Mouse (Mus musculus) hindbrain, postnatal 0 days (tissue): ENCODE results near the gene Cgnl1. TPM values are rescaled to one million over a fixed set of nuclear protein-coding genes. Genes with fewer than 3 reads are reported as not detected.

Experiments
- ATAC-seq: fragments of 200-750 bp; cut with Nextera tagmentation; 2 replicates; pipeline ENCODE4 v1.8.0; 2017; ENCODE audit warnings: mild to moderate bottlenecking, moderate TSS enrichment, moderate library complexity
- DNase-seq: peaks from one replicate; pipeline ENCODE4 v3.0.0-alpha.2; 2015; ENCODE audit warnings: low spot score
- H3K27ac ChIP-seq: fragments of 300-500 bp; sonication (generic); 2 replicates; pipeline ENCODE4 v1.5.1; 2014; ENCODE audit warnings: mild to moderate bottlenecking
- H3K27me3 ChIP-seq: fragments of 300-500 bp; sonication (generic); 2 replicates; pipeline ENCODE4 v1.6.1; 2014; ENCODE audit warnings: low read length, mixed read lengths; ENCODE audit not compliant: insufficient read depth
- H3K36me3 ChIP-seq: fragments of 300-500 bp; sonication (generic); 2 replicates; pipeline ENCODE4 v1.6.1; 2014; ENCODE audit warnings: low read length, mixed read lengths; ENCODE audit not compliant: insufficient read depth
- H3K4me1 ChIP-seq: fragments of 300-500 bp; sonication (generic); 2 replicates; pipeline ENCODE4 v1.6.1; 2014; ENCODE audit warnings: antibody characterized with exemption, low read length, mixed read lengths; ENCODE audit not compliant: insufficient read depth
- H3K4me2 ChIP-seq: fragments of 300-500 bp; sonication (generic); 2 replicates; pipeline ENCODE4 v1.6.1; 2014; ENCODE audit warnings: low read depth, mild to moderate bottlenecking, low read length, moderate library complexity, mixed read lengths
- H3K4me3 ChIP-seq: fragments of 300-500 bp; sonication (generic); 2 replicates; pipeline ENCODE4 v1.5.1; 2014; ENCODE audit warnings: low read length
- H3K9ac ChIP-seq: fragments of 300-500 bp; sonication (generic); replicated peaks from 2 replicates; pipeline ENCODE4 v1.6.1; 2014; ENCODE audit warnings: mild to moderate bottlenecking, low read length, moderate library complexity, mixed read lengths
- H3K9me3 ChIP-seq: fragments of 300-500 bp; sonication (generic); 2 replicates; pipeline ENCODE4 v1.6.1; 2016; ENCODE audit warnings: low read length, mixed read lengths
- CTCF ChIP-seq: IDR thresholded peaks from 2 replicates; pipeline ENCODE4 v1.5.1; 2016; ENCODE audit warnings: antibody characterized with exemption, control low read depth, low read depth
- WGBS: fragments of 180-500 bp; shearing (Covaris S2); extraction: QIAGEN DNeasy Blood & Tissue Kit; methylation state at CpG from one replicate; pipeline ENCODE4 v1.1.7; 2014; 5-methylcytosine and 5-hydroxymethylcytosine counted together
- polyA plus RNA-seq: library from polyadenylated mRNA; unstranded; fragments of >200 nt; fragmentation: Nextera tagmentation; extraction: Ambion mirVana; gene quantifications from 2 replicates; pipeline ENCODE4 v1.2.1, GENCODE M21; 2015
- total RNA-seq: library from RNA; depleted of rRNA; stranded (reverse); fragments of >200 nt; gene quantifications from 2 replicates; pipeline ENCODE4 v1.2.3, GENCODE M21; 2014; rRNA removed

Cgnl1 gene
- total RNA-seq (7.6 and 9.8 TPM in 2 replicates), polyA plus RNA-seq (7.2 and 7.6 TPM in 2 replicates)

GRCm38 (mm10) chr9:71770991-71771767, at the start of gene Cgnl1:
TSS of gene Cgnl1 (minus strand) at chr9:71771602.
- under 1% methylated on average over 59 of the region's 67 CpGs for WGBS
- peak within 1 kb of the TSS; percentile 83 for H3K4me2 ChIP-seq

GRCm38 (mm10) chr9:71818453-71818852, 47.1 kb upstream of the Cgnl1 start:
- Histone ChIP-seq H3K4me1 (no peaks in the 10 kb centered on the region), H3K36me3 (no peaks in the 10 kb centered on the region), H3K4me3 (no peak overlapping the region), H3K27me3 (no peaks in the 10 kb centered on the region), H3K4me2 (no peak overlapping the region), H3K9ac (no peak overlapping the region), H3K27ac (no peak overlapping the region), H3K9me3 (no peaks in the 10 kb centered on the region)
- WGBS = 90% methylated on average over 7 of the region's 7 CpGs
- TF ChIP-seq CTCF = no peak
- ATAC-seq = no peak
- no peak for DNase-seq

More at GRCm38 (mm10) chr9:71770991-71771767, at the start of gene Cgnl1:
- Histone ChIP-seq H3K4me1 (0 out of 2 replicates have a peak, but pooled peaks cover 3% of the 10 kb centered on the region), H3K27me3 (peaks cover 4% of the 10 kb centered on the region; the same call in 1 of the 2 replicates), H3K4me3 (peak within 1 kb of the TSS; percentile 58), H3K9ac (peak within 1 kb of the TSS; percentile 54), H3K36me3 (no peaks in the 10 kb centered on the region), H3K27ac (peak within 1 kb of the TSS; percentile 41), H3K9me3 (no peaks in the 10 kb centered on the region)
- DNase-seq (peak; percentile 46), ATAC-seq (peak; percentile 80)
- TF ChIP-seq CTCF = peak; percentile 15; the same call in 1 of the 2 replicates

GRCm38 (mm10) chr9:71816121-71816520, 44.7 kb upstream of the Cgnl1 start:
- DNase-seq (no peak), ATAC-seq (no peak)
- 75% methylated on average over 3 of the region's 3 CpGs for WGBS
- Histone ChIP-seq H3K36me3 (no peaks in the 10 kb centered on the region), H3K27me3 (no peaks in the 10 kb centered on the region), H3K4me1 (no peaks in the 10 kb centered on the region), H3K9me3 (no peaks in the 10 kb centered on the region), H3K27ac (no peak overlapping the region), H3K4me3 (no peak overlapping the region), H3K4me2 (no peak overlapping the region), H3K9ac (no peak overlapping the region)
- TF ChIP-seq CTCF = no peak

GRCm38 (mm10) chr9:71813565-71813964, 42.2 kb upstream of the Cgnl1 start:
- Histone ChIP-seq H3K36me3 (no peaks in the 10 kb centered on the region), H3K27ac (no peak overlapping the region), H3K4me1 (no peaks in the 10 kb centered on the region), H3K4me2 (no peak overlapping the region), H3K9me3 (no peaks in the 10 kb centered on the region), H3K4me3 (no peak overlapping the region), H3K27me3 (no peaks in the 10 kb centered on the region), H3K9ac (no peak overlapping the region)
- TF ChIP-seq CTCF = no peak
- ATAC-seq (no peak), DNase-seq (no peak)
- 88% methylated on average over 3 of the region's 3 CpGs for WGBS

- no peak overlapping the region for H3K4me3 ChIP-seq
- H3K36me3 ChIP-seq = no peaks in the 10 kb centered on the region
- 40% methylated on average over 4 of the region's 4 CpGs for WGBS
- no peak overlapping the region for H3K9ac ChIP-seq
- DNase-seq (no peak), ATAC-seq (no peak)
- no peaks in the 10 kb centered on the region for H3K27me3 ChIP-seq
- no peak overlapping the region for H3K27ac ChIP-seq
- H3K4me2 ChIP-seq = no peak overlapping the region
- no peaks in the 10 kb centered on the region for H3K4me1 ChIP-seq
- TF ChIP-seq CTCF = no peak
- H3K9me3 ChIP-seq = no peaks in the 10 kb centered on the region
These were observed 41.5 kb upstream of the Cgnl1 start for GRCm38 (mm10) chr9:71812914-71813313.

- 32% methylated on average over 4 of the region's 4 CpGs for WGBS
These were observed 41.0 kb upstream of the Cgnl1 start for GRCm38 (mm10) chr9:71812402-71812801.

GRCm38 (mm10) chr9:71811404-71811803, 40.0 kb upstream of the Cgnl1 start:
- Histone ChIP-seq H3K27ac (no peak overlapping the region), H3K4me3 (no peak overlapping the region), H3K4me1 (no peaks in the 10 kb centered on the region), H3K36me3 (no peaks in the 10 kb centered on the region), H3K9me3 (no peaks in the 10 kb centered on the region), H3K27me3 (no peaks in the 10 kb centered on the region), H3K4me2 (no peak overlapping the region), H3K9ac (no peak overlapping the region)
- WGBS = 70% methylated on average over 5 of the region's 5 CpGs
- TF ChIP-seq CTCF = no peak
- ATAC-seq (no peak), DNase-seq (no peak)

More at GRCm38 (mm10) chr9:71812402-71812801, 41.0 kb upstream of the Cgnl1 start:
- H3K36me3 ChIP-seq = no peaks in the 10 kb centered on the region
- H3K4me1 ChIP-seq = no peaks in the 10 kb centered on the region
- DNase-seq = no peak
- no peak overlapping the region for H3K4me3 ChIP-seq
- H3K27me3 ChIP-seq = no peaks in the 10 kb centered on the region
- no peak overlapping the region for H3K27ac ChIP-seq
- TF ChIP-seq CTCF = peak; percentile 53
- H3K9me3 ChIP-seq = no peaks in the 10 kb centered on the region
- no peak overlapping the region for H3K4me2 ChIP-seq
- no peak for ATAC-seq
- no peak overlapping the region for H3K9ac ChIP-seq
